Mouse (Mus musculus) erythroblast, embryonic 14.5 days (primary cell): ENCODE results near the gene Olfr104-ps. TPM values are rescaled to one million over a fixed set of nuclear protein-coding genes. Genes with fewer than 3 reads are reported as not detected.

Experiments
- H3K27me3 ChIP-seq: 2 replicates; pipeline ENCODE4 v1.6.1; 2012; ENCODE audit warnings: inconsistent platforms; ENCODE audit not compliant: control insufficient read depth
- H3K36me3 ChIP-seq: 2 replicates; pipeline ENCODE4 v1.6.1; 2012; ENCODE audit warnings: mild to moderate bottlenecking, inconsistent platforms; ENCODE audit not compliant: control insufficient read depth
- H3K4me1 ChIP-seq: 2 replicates; pipeline ENCODE4 v1.6.1; 2012; ENCODE audit warnings: inconsistent platforms; ENCODE audit not compliant: control insufficient read depth
- H3K4me3 ChIP-seq: replicated peaks from 2 replicates; pipeline ENCODE3; 2012; ENCODE audit warnings: moderate library complexity, mild to moderate bottlenecking, inconsistent platforms
- H3K9me3 ChIP-seq: 2 replicates; pipeline ENCODE4 v1.6.1; 2012; ENCODE audit warnings: low read length, inconsistent platforms, mixed read lengths; ENCODE audit not compliant: control insufficient read depth
- GATA1 ChIP-seq: IDR thresholded peaks from 2 replicates; pipeline ENCODE4 v1.6.1; 2012; ENCODE audit warnings: low read length, inconsistent platforms, mixed read lengths
- TAL1 ChIP-seq: IDR thresholded peaks from 3 replicates; pipeline ENCODE4 v1.6.1; 2012; ENCODE audit warnings: low read length, inconsistent platforms, mixed read lengths
- polyA plus RNA-seq: library from polyadenylated mRNA; stranded (reverse); fragments of >175 nt; gene quantifications from 2 replicates; pipeline ENCODE4 v1.2.3, GENCODE M21; 2012

Gene Olfr104-ps
- polyA plus RNA-seq, result not detected in 2 replicates

DNA sequence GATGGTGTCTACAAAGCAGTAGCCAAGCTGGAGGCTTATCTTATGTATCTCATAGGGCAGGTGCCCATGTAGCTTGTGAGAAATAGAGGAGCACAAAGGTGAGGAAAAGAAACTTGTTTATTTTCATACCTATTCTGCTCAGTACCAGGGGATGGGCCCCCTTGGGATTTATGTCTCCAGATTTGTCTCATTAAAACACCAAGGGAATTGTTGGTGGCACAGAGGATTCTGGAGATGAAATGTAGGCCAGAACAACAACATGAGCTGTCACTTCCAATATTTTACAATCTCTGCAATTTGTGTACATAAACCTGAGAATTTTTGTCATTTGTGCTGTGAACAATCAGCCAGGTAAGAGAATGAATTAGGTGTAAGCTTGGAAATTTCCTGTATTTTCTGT is at the start of gene Olfr104-ps:
TSS of gene Olfr104-ps (plus strand) at position 301 of the 400 bp plus-strand sequence.
- no peaks in the 10 kb centered on the region; the same call in 1 of the 2 replicates for H3K9me3 ChIP-seq
- no peaks in the 10 kb centered on the region for H3K4me1 ChIP-seq
- H3K4me3 ChIP-seq, result no peak within 1 kb of the TSS
- no peaks in the 10 kb centered on the region for H3K27me3 ChIP-seq
- no peaks in the 10 kb centered on the region for H3K36me3 ChIP-seq
- TF ChIP-seq TAL1 (no peak), GATA1 (no peak)

GRCm38 (mm10) chr17:37310146-37310699 is 49.2 kb upstream of the Olfr104-ps start:
- Histone ChIP-seq H3K4me3 (no peak overlapping the region), H3K36me3 (no peaks in the 10 kb centered on the region), H3K9me3 (peaks cover 3% of the 10 kb centered on the region; the same call in 1 of the 2 replicates), H3K4me1 (no peaks in the 10 kb centered on the region), H3K27me3 (no peaks in the 10 kb centered on the region)
- TF ChIP-seq TAL1 (no peak), GATA1 (no peak)

- TF ChIP-seq GATA1, result no peak
- TF ChIP-seq TAL1, result no peak
- H3K36me3 ChIP-seq, result no peaks in the 10 kb centered on the region
- peaks cover 13% of the 10 kb centered on the region for H3K9me3 ChIP-seq
- no peaks in the 10 kb centered on the region for H3K27me3 ChIP-seq
- no peak within 1 kb of the TSS for H3K4me3 ChIP-seq
- H3K4me1 ChIP-seq, result no peaks in the 10 kb centered on the region
These were observed 42.4 kb upstream of the Olfr104-ps start, which contains the start of gene Olfr102 for GRCm38 (mm10) chr17:37316954-37317353. Olfr102 (minus strand) TSS chr17:37317054.

DNA sequence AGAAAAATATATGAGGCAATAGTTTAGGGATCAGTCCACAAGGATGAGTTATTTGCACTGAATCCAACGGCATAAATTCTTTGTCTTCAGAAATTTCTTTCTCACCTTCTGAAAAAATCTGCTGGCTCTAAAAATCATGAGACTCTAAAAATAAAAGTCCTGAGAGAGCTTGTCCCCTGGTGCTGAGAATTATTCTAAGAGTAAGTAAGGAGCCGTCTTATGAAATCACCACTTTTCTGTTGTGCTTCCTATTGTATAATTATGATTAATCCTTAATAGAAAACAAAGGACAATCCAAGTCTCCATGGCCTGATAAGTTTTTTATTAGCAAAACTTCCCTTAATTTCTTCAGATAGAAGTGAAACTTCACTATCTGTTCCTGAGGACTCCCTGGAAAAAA is 19.8 kb upstream of the Olfr104-ps start, which contains the start of gene Olfr103:
TSS of gene Olfr103 (minus strand) at position 101 of the 400 bp plus-strand sequence.
- no peaks in the 10 kb centered on the region for H3K27me3 ChIP-seq
- H3K36me3 ChIP-seq, result no peaks in the 10 kb centered on the region
- no peaks in the 10 kb centered on the region for H3K9me3 ChIP-seq
- TF ChIP-seq GATA1, result no peak
- H3K4me3 ChIP-seq, result no peak within 1 kb of the TSS
- H3K4me1 ChIP-seq, result no peaks in the 10 kb centered on the region

DNA sequence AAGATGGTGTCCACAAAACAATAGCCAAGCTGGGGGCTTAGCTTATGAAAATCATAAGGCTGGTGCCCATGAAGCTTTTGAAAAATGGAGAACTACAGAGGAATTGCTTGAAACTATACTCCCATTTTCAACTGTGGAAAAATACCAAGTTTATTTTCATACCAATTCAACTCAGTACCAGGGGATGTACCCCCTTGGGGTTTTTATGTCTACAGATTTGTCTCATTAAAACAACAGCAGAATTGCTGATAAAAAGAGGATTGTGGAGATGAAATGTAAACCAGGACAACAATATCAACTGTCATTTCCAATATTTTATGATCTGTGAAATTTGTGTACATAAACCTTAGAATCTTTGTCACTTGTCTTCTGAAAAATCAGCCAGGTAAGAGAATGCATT is 19.4 kb downstream of the Olfr104-ps start, which contains the start of gene Olfr105-ps:
TSS of gene Olfr105-ps (plus strand) at position 301 of the 400 bp plus-strand sequence.
- no peaks in the 10 kb centered on the region for H3K36me3 ChIP-seq
- H3K4me3 ChIP-seq, result no peak within 1 kb of the TSS
- H3K9me3 ChIP-seq, result 0 out of 2 replicates have a peak, but pooled peaks cover 2% of the 10 kb centered on the region
- no peak for TF ChIP-seq GATA1
- TF ChIP-seq TAL1, result no peak
- no peaks in the 10 kb centered on the region for H3K27me3 ChIP-seq
- no peaks in the 10 kb centered on the region for H3K4me1 ChIP-seq

- H3K36me3 ChIP-seq, result no peaks in the 10 kb centered on the region
- H3K9me3 ChIP-seq, result no peaks in the 10 kb centered on the region; the same call in 1 of the 2 replicates
- no peak within 1 kb of the TSS for H3K4me3 ChIP-seq
- no peaks in the 10 kb centered on the region for H3K27me3 ChIP-seq
- TF ChIP-seq GATA1, result no peak
- no peak for TF ChIP-seq TAL1
- no peaks in the 10 kb centered on the region for H3K4me1 ChIP-seq
These were observed 30.7 kb downstream of the Olfr104-ps start, which contains the start of gene Olfr106-ps for GRCm38 (mm10) chr17:37390093-37390492. Olfr106-ps (plus strand) TSS chr17:37390393.

GRCm38 (mm10) chr17:37398926-37399325 is 39.5 kb downstream of the Olfr104-ps start, which contains the start of gene Olfr107:
Olfr107 (plus strand) TSS chr17:37399226.
- H3K36me3 ChIP-seq, result no peaks in the 10 kb centered on the region
- no peaks in the 10 kb centered on the region for H3K27me3 ChIP-seq
- H3K4me1 ChIP-seq, result no peaks in the 10 kb centered on the region
- TF ChIP-seq TAL1 (no peak), GATA1 (no peak)
- no peak within 1 kb of the TSS for H3K4me3 ChIP-seq
- H3K9me3 ChIP-seq, result no peaks in the 10 kb centered on the region

- TF ChIP-seq TAL1 (no peak), GATA1 (no peak)
- Histone ChIP-seq H3K27me3 (no peaks in the 10 kb centered on the region), H3K36me3 (no peaks in the 10 kb centered on the region), H3K9me3 (peaks cover 12% of the 10 kb centered on the region), H3K4me3 (no peak overlapping the region), H3K4me1 (no peaks in the 10 kb centered on the region)
These were observed 54.0 kb downstream of the Olfr104-ps start for GRCm38 (mm10) chr17:37413380-37413779.

Other genes starting within 250 kb of the Olfr104-ps start
- gene Olfr92, start 239.5 kb upstream of the Olfr104-ps start, polyA plus RNA-seq, result not detected in 2 replicates
- not detected in 2 replicates for gene Olfr93, start 198.1 kb upstream of the Olfr104-ps start, polyA plus RNA-seq
- not detected in 2 replicates for gene Ubd, start 165.7 kb upstream of the Olfr104-ps start, polyA plus RNA-seq
- not detected in 2 replicates for gene Olfr94, start 158.6 kb upstream of the Olfr104-ps start, polyA plus RNA-seq
- gene Olfr95, start 146.5 kb upstream of the Olfr104-ps start, polyA plus RNA-seq, result not detected in 2 replicates
- not detected in 2 replicates for gene Olfr96, start 139.4 kb upstream of the Olfr104-ps start, polyA plus RNA-seq
- gene Olfr97, start 122.3 kb upstream of the Olfr104-ps start, polyA plus RNA-seq, result not detected in 2 replicates
- gene Olfr98, start 95.8 kb upstream of the Olfr104-ps start, polyA plus RNA-seq, result 0.06 TPM in 1 of 2 replicates, not detected in the other
- not detected in 2 replicates for gene H2-M3, start 89.4 kb upstream of the Olfr104-ps start, polyA plus RNA-seq
- gene Olfr99, start 76.1 kb upstream of the Olfr104-ps start, polyA plus RNA-seq, result not detected in 2 replicates
- 0.02 TPM in 1 of 2 replicates, not detected in the other for gene Olfr101, start 55.3 kb upstream of the Olfr104-ps start, polyA plus RNA-seq
- not detected in 2 replicates for gene Olfr102, start 42.5 kb upstream of the Olfr104-ps start, polyA plus RNA-seq
- not detected in 2 replicates for gene Olfr103, start 19.9 kb upstream of the Olfr104-ps start, polyA plus RNA-seq
- gene Olfr105-ps, start 19.5 kb downstream of the Olfr104-ps start, polyA plus RNA-seq, result not detected in 2 replicates
- gene Olfr106-ps, start 30.8 kb downstream of the Olfr104-ps start, polyA plus RNA-seq, result not detected in 2 replicates
- not detected in 2 replicates for gene Olfr107, start 39.6 kb downstream of the Olfr104-ps start, polyA plus RNA-seq
- gene Olfr108, start 85.9 kb downstream of the Olfr104-ps start, polyA plus RNA-seq, result not detected in 2 replicates
- gene Olfr109, start 99.3 kb downstream of the Olfr104-ps start, polyA plus RNA-seq, result not detected in 2 replicates
- gene H2-M2, start 124.0 kb downstream of the Olfr104-ps start, polyA plus RNA-seq, result not detected in 2 replicates
- gene Olfr110, start 132.9 kb downstream of the Olfr104-ps start, polyA plus RNA-seq, result 0.02 TPM in 1 of 2 replicates, not detected in the other
- not detected in 2 replicates for gene Olfr111, start 148.4 kb downstream of the Olfr104-ps start, polyA plus RNA-seq
- not detected in 2 replicates for gene Olfr112, start 209.9 kb downstream of the Olfr104-ps start, polyA plus RNA-seq
- gene Olfr113, start 218.1 kb downstream of the Olfr104-ps start, polyA plus RNA-seq, result not detected in 2 replicates
- gene Olfr114, start 233.2 kb downstream of the Olfr104-ps start, polyA plus RNA-seq, result not detected in 2 replicates